Mouse (Mus musculus) forebrain, postnatal 0 days (tissue): Measurements from ENCODE around the gene Tktl2. TPM values are rescaled to one million over a fixed set of nuclear protein-coding genes. Genes with fewer than 3 reads are reported as not detected.
A peak's percentile ranks its signal among the peaks of the same experiment; 100 is the strongest.

ENCODE experiments used
- ATAC-seq: fragments of 200-750 bp; cut with Nextera tagmentation; 2 replicates; pipeline ENCODE4 v1.8.0; 2017; ENCODE audit warnings: mild to moderate bottlenecking, moderate library complexity
- DNase-seq: peaks from one replicate; pipeline ENCODE4 v3.0.0-alpha.2; 2015
- H3K27ac ChIP-seq: fragments of 300-500 bp; sonication (generic); 2 replicates; pipeline ENCODE4 v1.5.1; 2014; ENCODE audit warnings: low read depth, mild to moderate bottlenecking, antibody characterized with exemption, low read length, moderate library complexity, mixed read lengths
- H3K27me3 ChIP-seq: fragments of 300-500 bp; sonication (generic); 2 replicates; pipeline ENCODE4 v1.6.1; 2014; ENCODE audit warnings: mild to moderate bottlenecking, low read length, mixed read lengths; ENCODE audit not compliant: insufficient read depth
- H3K36me3 ChIP-seq: fragments of 300-500 bp; sonication (generic); 2 replicates; pipeline ENCODE4 v1.6.1; 2014; ENCODE audit warnings: mild to moderate bottlenecking, moderate library complexity; ENCODE audit not compliant: insufficient read depth
- H3K4me1 ChIP-seq: fragments of 300-500 bp; sonication (generic); 2 replicates; pipeline ENCODE4 v1.6.1; 2014; ENCODE audit warnings: antibody characterized with exemption; ENCODE audit not compliant: insufficient read depth
- H3K4me2 ChIP-seq: fragments of 300-500 bp; sonication (generic); 2 replicates; pipeline ENCODE4 v1.6.1; 2014; ENCODE audit warnings: low read depth, mild to moderate bottlenecking, moderate library complexity
- H3K4me3 ChIP-seq: fragments of 300-500 bp; sonication (generic); 2 replicates; pipeline ENCODE4 v1.5.1; 2014; ENCODE audit warnings: low read depth, low read length, mixed read lengths
- H3K9ac ChIP-seq: fragments of 300-500 bp; sonication (generic); 2 replicates; pipeline ENCODE4 v1.6.1; 2014; ENCODE audit warnings: mild to moderate bottlenecking
- H3K9me3 ChIP-seq: fragments of 300-500 bp; sonication (generic); 2 replicates; pipeline ENCODE4 v1.6.1; 2016; ENCODE audit warnings: low read length
- CTCF ChIP-seq: sonication (generic); IDR thresholded peaks from 2 replicates; pipeline ENCODE4 v1.5.1; 2016; ENCODE audit warnings: antibody characterized with exemption, control low read depth, low read depth
- WGBS: fragments of 180-500 bp; shearing (Covaris S2); extraction: QIAGEN DNeasy Blood & Tissue Kit; methylation state at CpG from one replicate; pipeline ENCODE4 v1.1.7; 2014; 5-methylcytosine and 5-hydroxymethylcytosine counted together
- polyA plus RNA-seq: library from polyadenylated mRNA; unstranded; fragments of >200 nt; fragmentation: Nextera tagmentation; extraction: Ambion mirVana; gene quantifications from 2 replicates; pipeline ENCODE4 v1.2.1, GENCODE M21; 2015
- total RNA-seq: library from RNA; depleted of rRNA; stranded (reverse); fragments of >200 nt; gene quantifications from 2 replicates; pipeline ENCODE4 v1.2.3, GENCODE M21; 2014; rRNA removed

Tktl2 gene
- total RNA-seq (under 0.01 and 0.05 TPM in 2 replicates), polyA plus RNA-seq (0.06 and 0.11 TPM in 2 replicates)

GRCm38 (mm10) chr8:66511537-66511936 is at the start of gene Tktl2:
Gene Tktl2 (plus strand): TSS chr8:66511756.
- H3K4me2 ChIP-seq, result no peak within 1 kb of the TSS
- H3K9ac ChIP-seq, result no peak within 1 kb of the TSS
- H3K4me1 ChIP-seq, result no peaks in the 10 kb centered on the region
- H3K9me3 ChIP-seq, result no peaks in the 10 kb centered on the region
- ATAC-seq, result no peak
- no peaks in the 10 kb centered on the region for H3K36me3 ChIP-seq
- H3K27ac ChIP-seq, result no peak within 1 kb of the TSS
- no peak within 1 kb of the TSS for H3K4me3 ChIP-seq
- no peaks in the 10 kb centered on the region for H3K27me3 ChIP-seq
- 97% methylated on average over 22 of the region's 22 CpGs for WGBS
- TF ChIP-seq CTCF, result no peak
- DNase-seq, result no peak

- no peak for TF ChIP-seq CTCF
- Histone ChIP-seq H3K9me3 (no peaks in the 10 kb centered on the region), H3K27me3 (no peaks in the 10 kb centered on the region), H3K4me2 (no peak overlapping the region), H3K4me1 (no peaks in the 10 kb centered on the region), H3K27ac (no peak overlapping the region), H3K36me3 (no peaks in the 10 kb centered on the region), H3K9ac (no peak overlapping the region), H3K4me3 (no peak overlapping the region)
- DNase-seq (no peak), ATAC-seq (no peak)
- 90% methylated on average over 3 of the region's 3 CpGs for WGBS
These were observed 41.7 kb upstream of the Tktl2 start for GRCm38 (mm10) chr8:66469821-66470220.

DNA sequence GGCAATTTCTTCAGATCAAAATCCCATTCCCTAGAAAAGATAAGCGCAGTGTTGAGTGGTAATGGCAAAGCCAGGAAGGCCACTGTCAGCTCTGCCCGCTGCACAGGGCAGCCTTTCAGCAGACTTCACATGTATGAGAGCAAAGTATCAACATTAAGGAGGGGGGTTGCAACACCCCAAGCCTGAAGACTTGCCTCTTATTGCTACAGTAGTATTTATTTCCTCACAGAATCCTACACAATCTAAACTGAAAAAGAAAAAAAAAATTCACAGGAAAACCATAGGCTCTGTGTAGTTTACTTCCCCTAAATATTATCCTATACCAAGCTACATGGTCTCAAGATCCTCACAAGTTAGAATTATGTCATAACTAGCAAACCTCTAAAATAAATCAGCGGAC is 34.7 kb upstream of the Tktl2 start:
- H3K36me3 ChIP-seq, result peaks cover 53% of the 10 kb centered on the region
- DNase-seq, result no peak
- no peak overlapping the region for H3K27ac ChIP-seq
- no peak overlapping the region for H3K4me3 ChIP-seq
- ATAC-seq, result no peak
- H3K9me3 ChIP-seq, result no peaks in the 10 kb centered on the region
- H3K4me1 ChIP-seq, result no peaks in the 10 kb centered on the region
- no peaks in the 10 kb centered on the region for H3K27me3 ChIP-seq
- H3K4me2 ChIP-seq, result no peak overlapping the region
- no peak for TF ChIP-seq CTCF
- no peak overlapping the region for H3K9ac ChIP-seq
- WGBS, result 97% methylated on average over 3 of the region's 3 CpGs

- Histone ChIP-seq H3K27ac (peak within 1 kb of the TSS; percentile 81), H3K4me1 (0 out of 2 replicates have a peak, but pooled peaks cover 8% of the 10 kb centered on the region), H3K9me3 (no peaks in the 10 kb centered on the region), H3K4me3 (peak within 1 kb of the TSS; percentile 87), H3K27me3 (no peaks in the 10 kb centered on the region), H3K4me2 (peak within 1 kb of the TSS; percentile 73), H3K9ac (peak within 1 kb of the TSS; percentile 77), H3K36me3 (peaks cover 18% of the 10 kb centered on the region)
- WGBS, result 2% methylated on average over 41 of the region's 45 CpGs
- ATAC-seq, result peak; percentile 99
- DNase-seq, result peak; percentile 93
- TF ChIP-seq CTCF, result no peak
These were observed 25.3 kb upstream of the Tktl2 start, which contains the start of gene Tma16 for GRCm38 (mm10) chr8:66486084-66486763. Gene Tma16 (minus strand): TSS chr8:66486530.

DNA sequence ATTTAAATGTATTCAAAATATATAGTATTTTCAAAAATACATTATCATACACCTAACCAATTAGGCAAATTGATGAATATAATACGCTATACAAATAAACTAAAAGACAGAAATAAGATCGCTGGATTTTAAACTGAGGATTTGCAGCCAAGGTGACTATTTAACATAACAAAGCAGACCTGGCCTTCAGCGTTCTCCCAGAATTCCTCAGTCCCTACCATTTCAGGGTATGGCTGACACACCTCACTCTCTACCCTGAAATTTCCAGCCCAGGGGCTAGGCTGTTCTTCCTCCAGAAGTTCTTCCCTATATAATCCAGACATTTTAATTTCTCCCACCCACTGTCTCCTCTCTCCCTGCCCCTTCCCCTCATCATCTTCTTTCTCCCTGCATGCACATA is 23.0 kb upstream of the Tktl2 start:
- no peak overlapping the region for H3K9ac ChIP-seq
- H3K9me3 ChIP-seq, result no peaks in the 10 kb centered on the region
- DNase-seq, result no peak
- H3K4me2 ChIP-seq, result no peak overlapping the region
- no peak overlapping the region for H3K4me3 ChIP-seq
- ATAC-seq, result no peak
- no peak for TF ChIP-seq CTCF
- WGBS, result 43% methylated on average over 3 of the region's 3 CpGs
- no peaks in the 10 kb centered on the region for H3K36me3 ChIP-seq
- H3K27me3 ChIP-seq, result no peaks in the 10 kb centered on the region
- no peak overlapping the region for H3K27ac ChIP-seq
- 0 out of 2 replicates have a peak, but pooled peaks cover 8% of the 10 kb centered on the region for H3K4me1 ChIP-seq

GRCm38 (mm10) chr8:66490624-66491023 is 20.9 kb upstream of the Tktl2 start:
- WGBS, result 86% methylated on average over 4 of the region's 4 CpGs
- ATAC-seq, result no peak
- no peak for TF ChIP-seq CTCF

GRCm38 (mm10) chr8:66494496-66494895 is 17.1 kb upstream of the Tktl2 start:
- Histone ChIP-seq H3K4me2 (no peak overlapping the region), H3K36me3 (no peaks in the 10 kb centered on the region), H3K9me3 (no peaks in the 10 kb centered on the region), H3K4me3 (no peak overlapping the region), H3K27me3 (no peaks in the 10 kb centered on the region), H3K9ac (no peak overlapping the region), H3K4me1 (no peaks in the 10 kb centered on the region), H3K27ac (no peak overlapping the region)
- WGBS, result 67% methylated on average over 2 of the region's 2 CpGs
- DNase-seq (no peak), ATAC-seq (no peak)
- TF ChIP-seq CTCF, result no peak

More at GRCm38 (mm10) chr8:66490624-66491023, 20.9 kb upstream of the Tktl2 start:
- Histone ChIP-seq H3K9ac (no peak overlapping the region), H3K9me3 (no peaks in the 10 kb centered on the region), H3K27me3 (no peaks in the 10 kb centered on the region), H3K4me3 (no peak overlapping the region), H3K36me3 (no peaks in the 10 kb centered on the region), H3K27ac (no peak overlapping the region), H3K4me2 (no peak overlapping the region), H3K4me1 (no peaks in the 10 kb centered on the region)
- DNase-seq, result no peak
